Comparison of ENCODE assay signal across 9 mouse cellular contexts in the genomic region with DNA sequence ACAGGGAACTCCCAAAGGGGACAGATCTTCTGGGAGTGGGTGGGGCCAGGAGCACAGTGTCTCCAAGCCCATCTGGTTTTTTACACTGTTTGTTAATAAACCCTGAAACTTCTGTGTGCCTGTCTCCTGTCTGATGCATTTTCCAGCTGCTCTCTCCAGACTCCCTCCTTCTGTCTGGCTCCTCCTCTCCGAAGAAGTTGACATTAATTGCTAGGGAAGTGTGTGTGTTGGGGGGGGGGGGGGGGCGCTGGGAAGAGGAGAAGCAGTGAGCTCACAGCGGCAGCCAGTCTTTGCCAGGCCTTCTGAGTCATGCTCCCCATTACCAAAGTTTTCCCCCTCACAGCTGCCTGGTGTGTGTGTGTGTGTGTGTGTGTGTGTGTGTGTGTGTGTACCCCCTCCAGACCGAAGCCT. TPM values are rescaled to one million over a fixed set of nuclear protein-coding genes. Genes with fewer than 3 reads are reported as not detected.
DNase-seq lines count a peak whose midpoint lies in the region; ATAC-seq lines count a peak whose summit lies in the region.
"Had no signal": no experiment of that assay in that cellular context is flagged by ENCODE, and none has a peak within 500 bp of the region (broad histone marks: within the 10 kb centered on the region; RNA-seq: fewer than 3 reads in every experiment).

No protein-coding gene starts in this region.

- no peaks in the 10 kb centered on the region for H3K9me3 ChIP-seq in embryonic facial prominence, embryonic 14.5 days (ENCODE audit: control insufficient read depth, low read length)
- no peaks in the 10 kb centered on the region for H3K9me3 ChIP-seq in heart, embryonic 15.5 days (replicated peaks)
- H3K9me3 ChIP-seq in stomach, embryonic 15.5 days: no peaks in the 10 kb centered on the region

- ATAC-seq in embryonic facial prominence, embryonic 14.5 days (ENCODE audit: low read depth): peak; percentile 35; the same call in 1 of the 2 replicates
- peak; percentile 32 for ATAC-seq in heart, embryonic 15.5 days (replicated peaks; ENCODE audit: insufficient number of reproducible peaks, insufficient read depth, low FRiP score, low read depth)
- peak; percentile 24 for ATAC-seq in stomach, embryonic 15.5 days (ENCODE audit: insufficient read depth, low FRiP score, low read depth)
- no peak for ATAC-seq in monocyte, adult 5-6 weeks (replicated peaks; ENCODE audit: insufficient number of reproducible peaks, low FRiP score, low TSS enrichment, poor library complexity, severe bottlenecking)

- peaks cover 40% of the 10 kb centered on the region for H3K4me1 ChIP-seq in embryonic facial prominence, embryonic 14.5 days (ENCODE audit: control insufficient read depth, insufficient read depth, low read length)
- peaks cover 60% of the 10 kb centered on the region for H3K4me1 ChIP-seq in heart, embryonic 15.5 days (replicated peaks)
- peaks cover 52% of the 10 kb centered on the region for H3K4me1 ChIP-seq in stomach, embryonic 15.5 days

- DNase-seq in layer of hippocampus, adult 9-11 months: peak; percentile 65
- DNase-seq in layer of hippocampus, postnatal 10 days (ENCODE audit: low spot score in 2 of 2): no peak
- DNase-seq in embryonic facial prominence, embryonic 14.5 days (ENCODE audit: low spot score): peak; percentile 92
- peak; percentile 82 for DNase-seq in lung, postnatal 10 days
- DNase-seq in frontal cortex, postnatal 10 days (ENCODE audit: low spot score in 2 of 2): no peak

- H3K36me3 ChIP-seq in embryonic facial prominence, embryonic 14.5 days (ENCODE audit: control insufficient read depth, insufficient read depth, low read length): peaks cover 13% of the 10 kb centered on the region
- peaks cover 11% of the 10 kb centered on the region for H3K36me3 ChIP-seq in heart, embryonic 15.5 days
- peaks cover 14% of the 10 kb centered on the region for H3K36me3 ChIP-seq in stomach, embryonic 15.5 days

- no peak overlapping the region for H3K4me3 ChIP-seq in embryonic facial prominence, embryonic 14.5 days (ENCODE audit: low read depth, low read length)
- H3K4me3 ChIP-seq in heart, embryonic 15.5 days: no peak overlapping the region
- no peak overlapping the region for H3K4me3 ChIP-seq in stomach, embryonic 15.5 days (replicated peaks)

- peak overlapping the region; percentile 77 for H3K4me2 ChIP-seq in embryonic facial prominence, embryonic 14.5 days (ENCODE audit: low read depth, low read length)
- no peak overlapping the region; the same call in 1 of the 2 replicates for H3K4me2 ChIP-seq in heart, embryonic 15.5 days
- H3K4me2 ChIP-seq in stomach, embryonic 15.5 days: peak overlapping the region; percentile 57

- peak overlapping the region; percentile 90 for H3K27ac ChIP-seq in embryonic facial prominence, embryonic 14.5 days (replicated peaks; ENCODE audit: low read depth, low read length)
- H3K27ac ChIP-seq in heart, embryonic 15.5 days: peak overlapping the region; percentile 75
- H3K27ac ChIP-seq in stomach, embryonic 15.5 days: peak overlapping the region; percentile 93
- H3K27ac ChIP-seq: liver, embryonic 14.5 days had no signal

- peak overlapping the region; percentile 62 for H3K9ac ChIP-seq in embryonic facial prominence, embryonic 14.5 days (ENCODE audit: low read depth, low read length)
- no peak overlapping the region for H3K9ac ChIP-seq in heart, embryonic 15.5 days
- no peak overlapping the region for H3K9ac ChIP-seq in stomach, embryonic 15.5 days
- H3K9ac ChIP-seq: liver, embryonic 14.5 days had no signal

- 6% methylated on average over 2 of the region's 4 CpGs for WGBS in embryonic facial prominence, embryonic 14.5 days
- 9% methylated on average over 4 of the region's 4 CpGs for WGBS in heart, embryonic 15.5 days
- WGBS in stomach, embryonic 15.5 days: 2% methylated on average over 4 of the region's 4 CpGs

- H3K27me3 ChIP-seq in embryonic facial prominence, embryonic 14.5 days (replicated peaks; ENCODE audit: control insufficient read depth, insufficient read depth, low read length): no peaks in the 10 kb centered on the region
- no peaks in the 10 kb centered on the region for H3K27me3 ChIP-seq in heart, embryonic 15.5 days
- no peaks in the 10 kb centered on the region for H3K27me3 ChIP-seq in stomach, embryonic 15.5 days (replicated peaks)

RNA-seq across cellular contexts. Expression of gene Ssc5d, which starts 0.7 kb away (rescaled TPM):
- 1 to 10 TPM; 2.9 to 3.0 TPM for total RNA-seq in layer of hippocampus, postnatal 10 days (2021)
- 8.1 and 8.7 TPM in 2 replicates for polyA plus RNA-seq in embryonic facial prominence, embryonic 14.5 days (2014; fragmentation: Nextera tagmentation; extraction: Ambion mirVana)
- polyA plus RNA-seq in heart, embryonic 15.5 days (2015; fragmentation: Nextera tagmentation; extraction: Ambion mirVana): 2.6 and 3.3 TPM in 2 replicates
- 2.1 and 3.5 TPM in 2 replicates for polyA plus RNA-seq in stomach, embryonic 15.5 days (2015; fragmentation: Nextera tagmentation; extraction: Ambion mirVana)
- not detected in 3 replicates for total RNA-seq in monocyte, adult 5-6 weeks (2017)

RNA-seq across cellular contexts. Expression of gene Nat14, which starts 3.1 kb away (rescaled TPM):
- 10 to 100 TPM; 57.9 to 67.4 TPM for total RNA-seq in layer of hippocampus, postnatal 10 days (2021)
- 1.9 and 2.6 TPM in 2 replicates for polyA plus RNA-seq in embryonic facial prominence, embryonic 14.5 days (2014; fragmentation: Nextera tagmentation; extraction: Ambion mirVana)
- 4.2 and 5.3 TPM in 2 replicates for polyA plus RNA-seq in heart, embryonic 15.5 days (2015; fragmentation: Nextera tagmentation; extraction: Ambion mirVana)
- polyA plus RNA-seq in stomach, embryonic 15.5 days (2015; fragmentation: Nextera tagmentation; extraction: Ambion mirVana): 4.3 and 4.5 TPM in 2 replicates
- total RNA-seq in monocyte, adult 5-6 weeks (2017): 0.49 TPM in 1 of 3 replicates, not detected in the others

RNA-seq across cellular contexts. Expression of gene Zfp628, which starts 9.9 kb away (rescaled TPM):
- total RNA-seq in layer of hippocampus, postnatal 10 days (2021): 10 to 100 TPM; 14.3 TPM
- polyA plus RNA-seq in embryonic facial prominence, embryonic 14.5 days (2014; fragmentation: Nextera tagmentation; extraction: Ambion mirVana): 3.7 and 4.0 TPM in 2 replicates
- polyA plus RNA-seq in heart, embryonic 15.5 days (2015; fragmentation: Nextera tagmentation; extraction: Ambion mirVana): 2.1 and 3.0 TPM in 2 replicates
- 3.3 TPM in 2 replicates for polyA plus RNA-seq in stomach, embryonic 15.5 days (2015; fragmentation: Nextera tagmentation; extraction: Ambion mirVana)
- total RNA-seq in monocyte, adult 5-6 weeks (2017): 2.6 to 6.0 TPM (median 5.9 TPM) in 3 replicates

RNA-seq across cellular contexts. Expression of gene Gm36210, which starts 18.6 kb away (rescaled TPM):
- total RNA-seq in layer of hippocampus, postnatal 10 days (2021): under 1 TPM in 1 of 2 experiments, not detected in 1; 0.45 TPM
- polyA plus RNA-seq in embryonic facial prominence, embryonic 14.5 days (2014; fragmentation: Nextera tagmentation; extraction: Ambion mirVana): 0.35 TPM in 1 of 2 replicates, not detected in the other
- polyA plus RNA-seq in heart, embryonic 15.5 days (2015; fragmentation: Nextera tagmentation; extraction: Ambion mirVana): not detected in 2 replicates
- not detected in 2 replicates for polyA plus RNA-seq in stomach, embryonic 15.5 days (2015; fragmentation: Nextera tagmentation; extraction: Ambion mirVana)
- not detected in 3 replicates for total RNA-seq in monocyte, adult 5-6 weeks (2017)

RNA-seq across cellular contexts. Expression of gene Sbk2, which starts 39.3 kb away (rescaled TPM):
- total RNA-seq in layer of hippocampus, postnatal 10 days (2021): not detected
- 0.64 and 0.92 TPM in 2 replicates for polyA plus RNA-seq in embryonic facial prominence, embryonic 14.5 days (2014; fragmentation: Nextera tagmentation; extraction: Ambion mirVana)
- polyA plus RNA-seq in heart, embryonic 15.5 days (2015; fragmentation: Nextera tagmentation; extraction: Ambion mirVana): 4.8 and 5.3 TPM in 2 replicates
- polyA plus RNA-seq in stomach, embryonic 15.5 days (2015; fragmentation: Nextera tagmentation; extraction: Ambion mirVana): 0.22 and 0.30 TPM in 2 replicates
- not detected in 3 replicates for total RNA-seq in monocyte, adult 5-6 weeks (2017)

Comparison
In these comparisons a context has a peak if more than half of its experiments do, and no peak if none do; other contexts are left out.
1. DNase-seq: peak in layer of hippocampus, adult 9-11 months (single experiment), embryonic facial prominence, embryonic 14.5 days (single experiment) and lung, postnatal 10 days (single experiment); none in layer of hippocampus, postnatal 10 days (0 of 2) and frontal cortex, postnatal 10 days (0 of 2).
2. Peak in every context shown above with its lines, with median percentiles within 50 percentile points of each other: H3K27ac ChIP-seq.